Mouse (Mus musculus): Measurements from ENCODE around the gene Mtmr2.

- no peak for TF ChIP-seq CTCF (IDR thresholded peaks at IDR 0.05)
- TF ChIP-seq EP300 (IDR thresholded peaks at IDR 0.05) = no peak
Observed at GRCm38 (mm10) chr9:13827406-13828086, 79.3 kb downstream of the Mtmr2 start, which contains the start of gene Fam76b.

Measured in lung, postnatal 0 days (tissue).